Mouse (Mus musculus) limb, embryonic 10.5 days (tissue): ENCODE results near the gene Ppcdc. TPM values are rescaled to one million over a fixed set of nuclear protein-coding genes. Genes with fewer than 3 reads are reported as not detected.
"Not testable (repeated sequence)": the region's sequence is repeated elsewhere in the genome, so short reads cannot be mapped to it uniquely, and the experiment has no call there.

ENCODE experiments used
- DNase-seq: peaks from one replicate; pipeline ENCODE4 v3.0.0-alpha.2; 2017; ENCODE audit warnings: low spot score
- H3K27ac ChIP-seq: fragments of 300-500 bp; sonication (generic); 2 replicates; pipeline ENCODE4 v1.5.1; 2016; ENCODE audit warnings: mild to moderate bottlenecking
- H3K27me3 ChIP-seq: fragments of 300-500 bp; sonication (generic); 2 replicates; pipeline ENCODE4 v1.6.1; 2016; ENCODE audit warnings: low read depth, mild to moderate bottlenecking; ENCODE audit not compliant: poor library complexity, severe bottlenecking
- H3K36me3 ChIP-seq: fragments of 300-500 bp; sonication (generic); 2 replicates; pipeline ENCODE4 v1.6.1; 2016; ENCODE audit warnings: mild to moderate bottlenecking, moderate library complexity
- H3K4me1 ChIP-seq: fragments of 300-500 bp; sonication (generic); 2 replicates; pipeline ENCODE4 v1.6.1; 2016
- H3K4me3 ChIP-seq: fragments of 300-500 bp; sonication (generic); 2 replicates; pipeline ENCODE4 v1.5.1; 2016; ENCODE audit warnings: mild to moderate bottlenecking, moderate library complexity
- H3K9me3 ChIP-seq: fragments of 300-500 bp; sonication (generic); replicated peaks from 2 replicates; pipeline ENCODE4 v1.6.1; 2016; ENCODE audit warnings: mild to moderate bottlenecking
- WGBS: fragments of 180-500 bp; shearing (Covaris S2); methylation state at CpG from one replicate; pipeline ENCODE4 v1.1.7; 2016; 5-methylcytosine and 5-hydroxymethylcytosine counted together
- polyA plus RNA-seq: library from polyadenylated mRNA; unstranded; fragments of >200 nt; fragmentation: Nextera tagmentation; extraction: Ambion mirVana; gene quantifications from 2 replicates; pipeline ENCODE4 v1.2.1, GENCODE M21; 2016

The Ppcdc gene
- polyA plus RNA-seq, 1 experiment from 2014 or later: 28.5 TPM

DNA sequence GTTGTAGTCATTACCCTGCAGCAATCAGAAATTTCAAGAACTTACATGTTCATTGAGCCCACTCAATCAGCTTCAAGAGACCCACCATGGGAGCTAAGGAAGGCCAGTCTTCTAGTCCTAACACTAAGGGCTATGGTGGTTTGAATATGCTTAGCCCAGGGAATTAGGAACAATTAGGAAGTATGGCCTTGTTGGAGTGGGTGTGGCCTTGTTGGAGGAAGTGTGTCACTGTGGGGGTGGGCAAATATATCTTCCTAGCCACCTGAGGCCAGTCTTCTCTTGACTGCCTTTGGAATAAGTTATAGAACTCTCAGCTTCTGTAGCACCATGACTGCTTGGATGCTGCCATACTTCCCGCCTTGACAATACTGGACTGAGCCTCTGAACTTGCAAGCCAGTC lies 696 bp upstream of the Ppcdc start:
- 97% methylated on average over 1 of the region's 1 CpGs for WGBS
- Histone ChIP-seq H3K27ac (no peak overlapping the region; the same call in 1 of the 2 replicates), H3K4me3 (no peak overlapping the region), H3K36me3 (no peaks in the 10 kb centered on the region), H3K27me3 (no peaks in the 10 kb centered on the region), H3K9me3 (no peaks in the 10 kb centered on the region), H3K4me1 (peaks cover 18% of the 10 kb centered on the region)
- DNase-seq: no peak

DNA sequence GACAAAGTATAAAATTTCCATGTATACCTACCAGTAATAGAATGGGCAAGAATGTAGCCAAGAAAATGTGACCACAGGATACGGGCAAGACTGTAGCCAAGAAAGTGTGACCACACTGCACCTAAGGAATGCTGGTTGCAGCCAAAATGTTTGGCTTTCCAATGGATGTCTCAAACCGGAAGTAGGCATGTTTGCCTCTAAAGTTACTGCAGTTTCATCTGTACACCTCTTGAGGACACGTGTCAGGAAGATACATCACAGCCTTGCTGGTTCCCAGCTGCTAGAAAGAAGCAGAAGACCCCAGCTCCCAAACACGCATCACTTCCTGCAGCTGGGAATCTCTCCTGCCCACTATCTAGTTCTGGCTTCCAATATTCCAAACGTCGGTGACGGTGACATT lies 841 bp downstream of the Ppcdc start:
- Histone ChIP-seq H3K27ac (peak overlapping the region; percentile 90), H3K4me1 (peaks cover 18% of the 10 kb centered on the region), H3K9me3 (no peaks in the 10 kb centered on the region), H3K27me3 (no peaks in the 10 kb centered on the region), H3K36me3 (no peaks in the 10 kb centered on the region), H3K4me3 (peak overlapping the region; percentile 62)
- DNase-seq: no peak
- 66% methylated on average over 7 of the region's 7 CpGs for WGBS

DNA sequence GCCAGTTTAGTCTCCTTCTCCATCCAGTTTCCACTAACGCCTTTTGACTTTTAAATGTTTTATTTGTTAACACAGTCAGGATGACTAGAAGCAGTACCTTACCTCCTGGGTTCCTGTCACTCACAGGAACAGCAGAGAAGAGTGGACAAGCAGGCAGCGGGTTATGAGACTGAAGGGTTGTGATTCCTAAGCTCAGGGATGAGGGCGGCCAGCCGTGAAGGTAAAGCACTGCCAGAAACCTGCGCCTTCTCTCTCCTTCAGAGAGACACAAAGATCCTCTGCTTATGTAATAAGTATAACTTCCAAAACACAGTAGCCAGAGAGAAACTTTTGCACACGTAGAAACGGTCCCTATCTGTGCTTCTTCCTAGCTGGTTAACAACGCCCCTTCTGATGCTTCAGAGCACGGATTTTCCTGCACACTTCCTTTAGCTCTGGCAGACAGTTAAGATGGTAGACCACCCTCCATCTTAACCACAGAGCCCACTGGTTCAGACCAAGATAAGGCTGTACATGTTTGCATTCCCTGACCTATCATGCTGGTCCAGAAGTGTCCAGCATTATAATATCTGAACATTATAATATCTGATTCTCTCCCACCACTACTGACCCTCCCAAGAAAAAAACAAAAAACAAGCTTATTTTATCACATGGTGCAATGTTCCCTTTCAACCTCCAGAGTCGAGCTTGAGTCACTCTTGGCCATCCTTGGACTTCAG lies 1.9 kb downstream of the Ppcdc start:
- no peak overlapping the region for H3K4me3 ChIP-seq
- no peak overlapping the region for H3K27ac ChIP-seq
- H3K4me1 ChIP-seq: peaks cover 27% of the 10 kb centered on the region
- DNase-seq: no peak
- no peaks in the 10 kb centered on the region for H3K9me3 ChIP-seq
- H3K27me3 ChIP-seq: no peaks in the 10 kb centered on the region
- 84% methylated on average over 10 of the region's 10 CpGs for WGBS
- 0 out of 2 replicates have a peak, but pooled peaks cover 2% of the 10 kb centered on the region for H3K36me3 ChIP-seq

DNA sequence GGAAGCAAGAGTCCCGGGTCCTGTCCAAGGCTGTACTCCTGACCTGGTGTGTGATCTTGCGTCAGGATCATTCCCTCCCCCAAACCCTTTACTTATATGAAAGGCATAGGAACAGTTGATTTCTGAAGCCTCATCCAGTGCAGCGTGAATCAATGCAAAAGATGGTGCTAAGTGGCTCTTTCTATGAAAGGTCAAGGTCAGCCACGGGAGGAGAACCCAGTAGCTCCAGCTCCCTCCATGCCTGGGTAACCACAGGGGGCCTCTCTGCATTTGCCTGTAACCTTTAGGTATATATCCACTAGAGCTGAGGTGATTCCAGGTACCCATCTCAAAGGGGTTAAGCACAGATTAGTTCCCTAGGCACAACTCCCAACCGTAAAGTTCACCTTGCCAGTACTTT lies 3.8 kb downstream of the Ppcdc start:
- Histone ChIP-seq H3K27ac (no peak overlapping the region), H3K9me3 (no peaks in the 10 kb centered on the region), H3K36me3 (peaks cover 6% of the 10 kb centered on the region; the same call in 1 of the 2 replicates), H3K4me1 (peaks cover 31% of the 10 kb centered on the region), H3K27me3 (no peaks in the 10 kb centered on the region), H3K4me3 (no peak overlapping the region)
- 90% methylated on average over 5 of the region's 5 CpGs for WGBS
- no peak for DNase-seq

DNA sequence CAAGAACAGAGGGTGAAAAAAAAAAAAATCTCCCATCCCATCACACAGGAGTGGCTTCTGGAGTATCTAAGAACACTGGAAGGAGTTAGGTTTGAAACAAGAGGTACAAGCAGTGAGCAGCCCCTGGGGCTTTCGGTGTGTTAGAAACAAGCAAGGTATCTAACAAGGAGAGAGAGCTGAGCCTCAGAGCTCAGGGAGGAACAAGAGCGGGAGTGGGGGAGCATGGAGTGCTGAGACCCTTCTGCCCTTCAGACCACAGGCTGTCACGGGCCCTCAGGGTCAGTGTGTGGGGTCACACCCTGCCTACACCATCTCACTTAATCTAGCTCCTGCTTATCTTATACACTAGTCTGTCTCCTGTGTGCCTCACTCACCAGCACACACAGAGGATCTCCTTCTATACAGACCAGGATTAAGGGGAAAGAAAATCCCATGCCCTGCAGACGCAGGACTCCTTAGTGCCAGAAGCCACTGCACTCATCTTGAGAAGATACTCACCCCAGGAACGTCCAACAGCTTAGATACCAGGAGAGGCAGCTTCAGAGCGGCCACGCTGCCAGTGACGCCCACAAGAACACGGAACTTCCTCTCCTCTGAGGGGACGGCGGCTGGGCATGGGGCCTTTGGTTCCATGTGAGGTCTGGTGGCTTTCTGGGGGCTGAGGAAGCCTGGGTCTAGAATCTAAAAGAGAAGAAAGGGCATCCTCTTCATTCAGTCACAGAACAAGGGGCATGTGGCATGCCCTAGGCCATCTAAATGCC lies 5.3 kb downstream of the Ppcdc start:
- WGBS: 87% methylated on average over 11 of the region's 11 CpGs
- H3K27me3 ChIP-seq: no peaks in the 10 kb centered on the region

DNA sequence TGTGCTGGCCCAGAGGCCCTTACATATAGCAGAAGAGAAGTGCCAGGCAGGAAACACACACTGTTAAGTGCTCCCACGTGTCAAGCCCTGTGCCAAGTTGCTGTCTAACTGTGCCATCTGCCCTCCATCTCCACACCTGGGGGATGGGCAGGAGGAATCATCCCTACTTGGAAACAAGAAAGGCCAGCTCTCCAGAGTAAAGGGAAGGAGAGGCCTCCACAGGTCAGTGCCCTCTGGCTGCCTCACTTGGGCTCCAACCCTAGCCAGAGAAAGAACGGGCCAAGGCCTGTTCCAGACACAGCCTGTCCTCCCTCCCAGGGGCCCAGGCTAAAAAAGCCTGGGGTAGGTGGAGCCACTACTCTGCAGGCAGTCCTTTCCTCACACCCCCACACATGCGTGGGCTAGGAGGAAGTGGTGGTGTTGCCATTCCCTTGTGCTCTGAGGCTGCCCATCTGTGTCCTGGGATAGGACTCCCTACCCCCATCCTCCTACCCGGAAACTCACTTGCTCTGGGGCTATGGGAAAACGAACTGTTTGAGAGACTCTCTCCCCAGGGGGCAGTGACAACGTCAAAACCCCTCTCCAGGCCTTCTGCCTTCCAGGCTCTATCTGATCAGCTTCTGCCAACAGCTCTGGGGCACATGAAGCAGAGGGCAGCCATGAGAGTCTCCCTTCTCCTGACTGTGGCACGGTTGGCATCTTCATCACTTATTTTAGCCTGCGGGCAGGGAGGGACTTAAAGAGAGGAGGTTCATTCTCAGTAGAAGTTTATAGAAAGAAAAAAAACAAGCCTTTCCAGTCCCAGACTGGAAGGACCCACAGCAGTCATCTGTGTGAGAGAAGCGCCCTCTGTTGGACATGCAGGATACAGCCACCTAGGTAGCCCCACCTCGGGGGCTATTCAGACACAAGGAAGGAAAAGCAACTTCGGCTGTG lies 6.6 kb downstream of the Ppcdc start:
- peak; percentile 77 for DNase-seq
- Histone ChIP-seq H3K4me3 (no peak overlapping the region), H3K36me3 (peaks cover 6% of the 10 kb centered on the region; the same call in 1 of the 2 replicates), H3K27me3 (no peaks in the 10 kb centered on the region), H3K27ac (peak overlapping the region; percentile 73), H3K4me1 (peaks cover 23% of the 10 kb centered on the region), H3K9me3 (no peaks in the 10 kb centered on the region)
- 17% methylated on average over 11 of the region's 11 CpGs for WGBS

More for the DNA sequence above, 5.3 kb downstream of the Ppcdc start:
- Histone ChIP-seq H3K36me3 (peaks cover 6% of the 10 kb centered on the region; the same call in 1 of the 2 replicates), H3K27ac (no peak overlapping the region), H3K9me3 (no peaks in the 10 kb centered on the region), H3K4me1 (peaks cover 29% of the 10 kb centered on the region), H3K4me3 (no peak overlapping the region)
- no peak for DNase-seq

DNA sequence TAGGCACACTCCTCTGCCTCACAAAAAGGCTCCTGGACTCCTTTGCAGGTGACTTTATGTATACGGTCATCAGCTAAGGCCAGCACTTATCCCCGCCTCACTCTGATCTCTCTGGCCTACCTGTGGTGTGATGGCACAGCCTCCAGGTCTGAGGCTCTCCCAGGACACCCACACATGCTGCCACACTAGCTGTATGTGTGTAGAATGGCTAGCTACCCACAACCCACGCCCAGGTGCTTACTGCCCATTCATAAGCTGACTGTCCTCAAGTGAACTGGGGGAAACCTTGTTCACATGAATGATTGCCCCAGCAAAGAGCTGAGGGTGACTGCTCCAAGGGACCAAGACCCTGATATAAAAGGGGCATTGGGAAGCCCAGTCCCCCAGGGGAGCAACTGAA lies 7.4 kb downstream of the Ppcdc start:
- 0 out of 2 replicates have a peak overlapping the region, but pooled peaks have one; percentile 73 for H3K27ac ChIP-seq
- no peaks in the 10 kb centered on the region for H3K9me3 ChIP-seq
- 84% methylated on average over 3 of the region's 3 CpGs for WGBS
- DNase-seq: no peak
- peaks cover 19% of the 10 kb centered on the region for H3K4me1 ChIP-seq
- H3K4me3 ChIP-seq: no peak overlapping the region
- H3K27me3 ChIP-seq: no peaks in the 10 kb centered on the region
- peaks cover 6% of the 10 kb centered on the region; the same call in 1 of the 2 replicates for H3K36me3 ChIP-seq

DNA sequence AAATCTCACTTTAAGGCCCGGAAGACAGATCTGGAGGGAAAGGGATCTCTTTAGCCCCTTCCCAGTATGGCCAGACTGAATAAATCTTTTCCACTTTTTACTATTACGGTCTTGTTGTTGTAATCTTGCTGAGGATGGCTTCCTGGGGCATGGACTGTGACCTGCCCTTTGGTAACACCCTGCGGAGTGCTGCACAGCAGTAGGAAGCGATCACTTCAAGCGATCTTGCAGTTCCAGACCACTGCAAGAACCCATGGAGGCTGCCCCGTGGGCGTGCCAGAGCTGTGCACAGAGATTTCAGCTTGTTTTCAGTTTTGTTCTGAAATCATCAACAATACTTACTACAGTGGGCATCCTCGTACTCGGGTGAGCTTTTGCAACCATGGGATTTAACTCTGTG lies 8.7 kb downstream of the Ppcdc start:
- H3K9me3 ChIP-seq: no peaks in the 10 kb centered on the region
- peaks cover 6% of the 10 kb centered on the region; the same call in 1 of the 2 replicates for H3K36me3 ChIP-seq
- H3K4me3 ChIP-seq: no peak overlapping the region
- H3K27me3 ChIP-seq: no peaks in the 10 kb centered on the region
- H3K4me1 ChIP-seq: peaks cover 14% of the 10 kb centered on the region
- WGBS: 61% methylated on average over 9 of the region's 9 CpGs
- H3K27ac ChIP-seq: no peak overlapping the region
- DNase-seq: no peak

DNA sequence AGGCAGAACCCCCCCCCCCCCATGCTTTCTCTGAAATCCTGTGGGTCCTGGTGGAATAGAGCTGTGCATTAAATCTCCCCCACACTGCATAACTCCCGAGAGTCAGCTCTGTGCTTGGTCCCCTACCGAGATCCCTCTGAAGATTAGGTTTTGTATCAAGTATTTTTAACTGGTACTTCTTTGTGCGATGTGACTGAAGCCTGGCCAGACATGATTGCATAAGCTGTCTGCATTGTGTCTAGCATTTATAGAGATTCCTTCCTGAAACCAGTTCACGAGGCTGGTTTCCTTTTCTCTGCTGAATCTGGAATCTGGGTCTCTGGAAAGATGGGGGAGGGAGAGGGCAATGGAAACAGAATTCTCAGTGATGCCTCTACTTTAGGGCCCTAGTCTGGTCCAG lies 11.5 kb downstream of the Ppcdc start:
- no peak overlapping the region for H3K27ac ChIP-seq
- H3K4me1 ChIP-seq: peaks cover 10% of the 10 kb centered on the region

DNA sequence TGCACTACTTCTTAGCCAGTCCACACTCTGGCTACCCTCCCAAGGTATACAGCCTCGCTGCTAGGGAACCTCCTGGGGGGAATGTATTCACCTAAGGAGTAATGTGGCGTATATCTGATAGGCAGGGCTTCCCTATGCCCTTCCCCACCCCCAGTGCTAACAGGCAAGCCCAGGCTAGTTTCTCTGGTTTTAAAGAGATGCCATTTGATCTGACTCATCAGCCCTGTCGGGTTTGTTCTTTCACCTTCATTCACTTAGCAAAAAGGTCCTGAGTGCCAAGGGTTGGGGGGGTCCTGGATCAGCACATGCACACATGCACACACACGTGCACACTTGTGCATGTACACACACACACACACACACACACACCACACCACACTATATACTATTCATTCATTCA lies 12.0 kb downstream of the Ppcdc start:
- peaks cover 6% of the 10 kb centered on the region for H3K4me1 ChIP-seq
- 59% methylated on average over 4 of the region's 4 CpGs for WGBS
- DNase-seq: no peak
- H3K4me3 ChIP-seq: no peak overlapping the region
- no peaks in the 10 kb centered on the region for H3K27me3 ChIP-seq
- peaks cover 2% of the 10 kb centered on the region; the same call in 1 of the 2 replicates for H3K36me3 ChIP-seq
- no peaks in the 10 kb centered on the region for H3K9me3 ChIP-seq
- no peak overlapping the region for H3K27ac ChIP-seq

More for the DNA sequence above, 11.5 kb downstream of the Ppcdc start:
- Histone ChIP-seq H3K36me3 (peaks cover 6% of the 10 kb centered on the region; the same call in 1 of the 2 replicates), H3K9me3 (no peaks in the 10 kb centered on the region), H3K4me3 (no peak overlapping the region), H3K27me3 (no peaks in the 10 kb centered on the region)
- 76% methylated on average over 4 of the region's 4 CpGs for WGBS
- DNase-seq: no peak

DNA sequence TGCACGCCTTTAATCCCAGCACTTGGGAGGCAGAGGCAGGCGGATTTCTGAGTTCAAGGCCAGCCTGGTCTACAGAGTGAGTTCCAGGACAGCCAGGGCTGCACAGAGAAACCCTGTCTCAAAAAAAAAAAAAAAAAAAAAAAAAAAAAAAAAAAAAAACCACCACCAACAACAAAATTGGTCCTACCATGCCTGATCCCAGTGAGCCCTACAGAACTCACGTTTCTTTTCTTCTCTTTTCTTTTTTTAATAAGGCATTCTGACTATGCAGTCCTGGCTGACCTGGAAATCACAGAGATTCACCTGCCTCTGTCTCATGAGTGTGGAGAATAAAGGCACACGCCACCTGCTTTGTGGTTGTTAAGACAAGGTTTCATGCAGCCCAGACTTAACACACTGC lies 12.8 kb downstream of the Ppcdc start:
- DNase-seq, H3K4me1 ChIP-seq, H3K27me3 ChIP-seq, H3K9me3 ChIP-seq, H3K4me3 ChIP-seq, H3K27ac ChIP-seq, H3K36me3 ChIP-seq: not testable (repeated sequence)
- WGBS: 90% methylated on average over 4 of the region's 4 CpGs

DNA sequence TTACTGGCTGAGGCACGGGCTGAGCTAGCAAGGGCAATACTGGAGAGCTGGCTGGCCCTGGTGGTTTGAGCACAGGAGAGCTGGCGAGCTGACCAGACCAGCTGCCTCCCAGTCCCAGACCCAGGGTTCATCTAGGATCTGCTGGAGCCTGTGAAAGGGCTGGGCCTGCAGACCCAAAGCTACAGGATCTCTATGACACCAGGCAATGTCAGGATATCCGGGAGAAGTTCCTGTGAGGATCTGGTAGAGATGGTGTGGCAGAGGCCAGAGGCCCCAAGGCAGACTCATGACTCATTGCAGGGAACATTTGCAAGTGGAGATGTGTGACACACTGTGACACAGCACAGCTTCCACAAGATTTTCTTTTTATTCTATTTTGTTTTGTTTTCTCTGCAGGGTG lies 14.8 kb downstream of the Ppcdc start:
- Histone ChIP-seq H3K4me1 (peaks cover 19% of the 10 kb centered on the region), H3K9me3 (no peaks in the 10 kb centered on the region), H3K27me3 (no peaks in the 10 kb centered on the region), H3K27ac (no peak overlapping the region), H3K36me3 (no peaks in the 10 kb centered on the region), H3K4me3 (no peak overlapping the region)
- 79% methylated on average over 3 of the region's 3 CpGs for WGBS
- no peak for DNase-seq
